Mouse (Mus musculus) thymus, postnatal 4 days (tissue): ENCODE results near the gene Arf1.

Source experiments
- DNase-seq: peaks from one replicate; pipeline ENCODE4 v3.0.0; 2021

Arf1 gene

DNA sequence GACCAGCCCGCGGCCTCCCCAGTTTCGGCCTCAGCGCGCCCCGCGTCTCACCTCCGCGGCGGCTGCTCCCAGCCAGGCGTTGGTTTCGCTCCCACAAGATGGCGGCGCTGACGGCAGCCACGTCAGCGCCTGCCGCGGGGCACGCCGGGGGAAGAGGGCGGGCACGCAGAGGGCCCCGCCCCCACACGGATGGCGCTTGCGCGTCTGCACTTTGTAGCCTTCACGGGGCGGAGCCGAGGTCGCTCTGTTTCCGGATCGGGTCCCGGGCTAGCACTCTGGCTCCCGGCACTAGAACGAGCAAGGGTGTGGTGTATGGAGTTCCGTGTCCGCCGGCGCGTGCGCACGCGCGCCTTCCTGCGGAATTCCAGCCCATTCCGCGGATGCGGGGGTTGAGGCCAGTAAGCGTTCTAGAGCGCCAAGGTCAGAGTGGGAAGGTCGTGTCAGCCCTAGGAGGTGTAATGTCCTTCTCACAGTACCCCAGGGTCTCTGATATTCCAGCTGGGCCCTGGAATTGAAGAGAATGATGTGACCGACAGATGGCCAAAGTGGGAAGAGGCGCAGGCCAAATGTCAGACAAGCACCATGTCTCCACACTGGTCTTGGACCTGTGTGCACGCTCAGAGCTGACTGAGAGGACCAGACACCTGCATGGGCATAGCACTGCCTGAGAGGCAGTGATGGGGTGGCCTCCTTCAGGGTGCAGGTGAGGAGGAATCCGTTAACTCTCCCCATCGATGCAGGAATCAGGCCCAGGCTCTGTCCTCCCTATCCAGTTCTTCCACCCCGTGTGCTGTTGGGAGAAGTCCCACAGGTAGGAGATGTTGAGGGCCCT is at the start of gene Arf1:
Gene Arf1 (minus strand): TSS at position 149 of the 832 bp plus-strand sequence.
- peak; percentile 99 for DNase-seq

DNA sequence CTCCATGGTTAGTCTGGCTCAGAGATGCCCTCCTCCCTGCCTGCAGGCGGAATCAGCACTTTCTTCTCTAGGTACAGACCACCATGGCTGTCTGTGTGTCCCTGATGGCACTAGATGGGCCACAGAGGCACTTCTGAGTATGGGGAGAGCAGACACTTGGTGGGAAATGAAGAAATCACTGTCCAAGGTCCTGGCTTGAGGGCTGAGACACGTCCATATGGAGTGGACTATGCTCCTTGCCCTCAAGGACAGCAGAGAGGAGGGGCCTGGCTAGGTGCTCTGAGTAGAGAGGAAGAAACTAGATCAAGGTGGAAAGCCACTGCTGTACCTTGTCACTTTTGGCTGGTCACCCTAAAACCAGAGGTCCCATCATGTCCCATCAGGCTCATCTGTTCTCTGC is 48.8 kb upstream of the Arf1 start:
- no peak for DNase-seq

- no peak for DNase-seq
Observed at GRCm38 (mm10) chr11:59274184-59274583, 46.1 kb upstream of the Arf1 start.

DNA sequence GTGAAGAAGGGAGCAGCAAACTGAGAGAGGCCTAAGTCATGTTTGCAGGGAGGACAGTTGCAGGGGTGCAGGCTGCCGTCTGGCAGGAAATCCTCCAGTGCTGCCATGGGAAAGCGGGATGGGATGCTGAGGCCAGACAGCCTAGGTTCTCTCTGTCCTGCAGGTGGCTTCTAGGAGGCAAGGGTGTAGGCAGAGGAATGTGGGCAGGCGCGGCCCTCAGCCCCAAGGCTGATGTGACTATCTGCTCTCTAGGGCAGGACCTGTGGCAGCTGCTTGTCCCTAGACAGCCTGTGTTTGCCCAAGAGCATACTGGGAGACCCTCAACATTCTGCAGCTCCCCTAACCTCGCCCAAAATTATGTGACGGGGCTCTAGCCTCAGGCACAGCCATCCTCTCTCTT is 38.7 kb upstream of the Arf1 start:
- no peak for DNase-seq

DNA sequence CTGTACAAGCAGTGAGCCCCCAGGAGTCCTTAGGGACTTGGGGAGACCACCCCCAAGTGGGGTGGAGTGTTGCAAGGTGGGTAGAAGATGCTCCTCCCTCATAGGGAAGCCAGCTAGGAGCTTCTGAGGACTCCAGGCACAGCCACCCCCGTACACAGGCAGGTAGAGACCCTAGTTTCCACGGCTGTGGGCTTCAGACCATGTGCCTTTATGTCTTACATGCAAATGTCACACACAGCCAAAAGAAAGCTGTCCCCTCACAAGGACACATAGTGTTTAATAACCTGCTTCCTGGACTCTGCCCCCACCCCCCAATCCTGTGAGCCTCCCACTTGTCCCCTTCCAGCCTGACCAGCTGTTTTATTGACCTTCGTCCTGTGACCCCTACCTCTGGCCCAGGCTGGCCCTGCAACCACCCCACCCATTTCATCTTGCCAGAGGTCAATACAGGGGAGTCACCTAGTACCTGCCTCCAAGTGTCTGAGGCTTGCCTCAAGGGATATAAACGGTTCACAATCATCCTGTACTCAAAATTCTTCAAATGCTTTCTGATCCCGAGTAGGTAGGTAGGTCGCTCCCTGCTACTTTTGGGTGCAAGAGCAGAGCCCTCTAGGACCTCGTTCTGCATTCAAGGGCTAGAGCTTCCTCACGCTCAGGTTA is 37.2 kb upstream of the Arf1 start:
- DNase-seq, result no peak

DNA sequence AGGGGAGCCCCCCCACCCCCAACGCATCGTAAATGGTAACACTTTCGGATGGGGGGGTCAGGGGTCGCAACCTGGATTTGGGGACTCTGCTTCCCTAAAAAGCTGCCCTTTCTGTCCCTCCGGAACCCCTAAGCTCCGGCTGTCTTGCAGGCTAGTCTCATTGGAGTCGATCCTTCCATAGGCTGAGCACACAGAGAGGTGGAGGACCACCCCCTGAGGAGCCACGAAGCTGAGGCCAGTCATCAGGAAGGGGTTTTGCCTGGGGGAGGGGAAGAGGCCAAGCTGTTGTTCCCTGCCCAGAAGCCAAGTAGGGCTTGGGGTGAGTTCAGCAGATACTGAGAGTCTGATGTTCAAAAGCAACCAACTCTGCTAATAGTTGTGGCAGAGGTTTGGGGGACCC is 36.5 kb upstream of the Arf1 start:
- no peak for DNase-seq

DNA sequence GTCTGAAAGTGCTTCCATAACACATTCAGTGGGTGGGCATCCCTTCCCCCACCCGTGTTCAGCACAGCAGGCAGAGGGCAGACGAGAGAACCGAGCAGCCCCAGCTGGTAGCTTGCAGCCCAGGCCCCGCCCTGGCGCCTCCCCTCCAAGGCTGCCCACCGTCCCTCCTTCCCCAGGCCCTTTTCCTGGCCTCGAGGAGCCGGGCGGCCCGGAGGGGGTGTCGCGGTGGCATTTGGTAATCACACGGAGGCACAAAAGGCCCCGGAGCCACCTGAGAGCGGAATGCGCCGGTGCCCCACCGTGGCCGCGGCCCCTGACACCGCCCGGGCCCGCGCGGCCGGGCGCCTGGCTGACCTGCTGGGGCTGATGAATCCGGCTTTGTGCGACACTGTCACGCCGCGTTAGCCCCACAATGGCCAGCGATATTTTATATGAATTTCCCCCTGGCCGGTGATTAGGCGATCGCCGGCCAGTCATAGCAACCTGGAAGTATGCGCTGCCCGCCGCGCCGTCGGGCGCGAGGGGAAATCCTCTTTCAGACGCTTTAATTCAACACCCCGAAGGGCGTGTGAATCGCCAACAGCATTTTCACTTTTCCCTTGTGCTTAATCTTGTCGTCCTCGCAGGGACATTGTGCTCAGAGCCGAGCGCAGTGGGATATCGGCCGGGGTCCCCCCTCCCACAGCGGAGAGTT is 35.9 kb upstream of the Arf1 start:
- no peak for DNase-seq

DNA sequence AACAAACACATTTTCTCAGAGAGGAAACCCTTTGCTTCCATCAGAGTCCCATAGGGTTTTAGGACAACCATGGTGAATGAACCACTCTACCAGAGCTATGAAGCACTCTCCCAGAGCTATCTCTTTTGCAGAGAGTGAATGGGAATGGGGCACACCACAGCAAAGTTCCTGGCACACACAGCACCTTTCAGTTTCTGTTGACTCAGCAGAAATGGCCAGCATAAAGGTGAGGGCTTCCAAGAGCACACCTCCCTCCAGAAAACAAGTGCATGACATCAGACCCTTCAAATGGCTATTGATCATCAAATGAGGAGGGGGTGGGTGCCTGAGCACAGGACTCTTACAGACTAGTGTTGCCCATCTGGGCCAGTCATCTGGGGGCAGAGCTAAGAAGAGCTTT is 34.2 kb upstream of the Arf1 start:
- no peak for DNase-seq

GRCm38 (mm10) chr11:59260706-59261493 is 32.8 kb upstream of the Arf1 start:
- DNase-seq, result no peak

- DNase-seq, result no peak
Observed at GRCm38 (mm10) chr11:59259647-59260046, 31.6 kb upstream of the Arf1 start.

DNA sequence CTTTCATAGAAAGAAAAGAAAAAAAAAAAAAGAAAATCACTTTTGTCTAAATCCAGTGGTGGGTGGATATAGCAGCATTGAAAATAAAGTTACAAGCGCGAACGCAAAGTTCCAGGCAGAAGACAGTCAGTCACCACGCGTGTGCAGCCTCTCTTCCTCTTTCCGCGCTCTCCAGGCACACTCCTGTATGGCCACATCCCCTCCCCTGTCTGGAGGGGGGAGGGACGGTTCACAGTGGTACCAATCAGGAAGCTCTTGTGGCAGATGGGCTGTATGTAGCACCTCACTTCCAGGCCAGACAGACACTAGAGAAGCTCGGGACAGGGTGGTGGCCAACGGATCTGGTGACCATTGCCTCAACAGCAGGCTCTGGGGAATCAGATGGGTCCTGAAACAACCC is 20.0 kb upstream of the Arf1 start:
- DNase-seq, result no peak

DNA sequence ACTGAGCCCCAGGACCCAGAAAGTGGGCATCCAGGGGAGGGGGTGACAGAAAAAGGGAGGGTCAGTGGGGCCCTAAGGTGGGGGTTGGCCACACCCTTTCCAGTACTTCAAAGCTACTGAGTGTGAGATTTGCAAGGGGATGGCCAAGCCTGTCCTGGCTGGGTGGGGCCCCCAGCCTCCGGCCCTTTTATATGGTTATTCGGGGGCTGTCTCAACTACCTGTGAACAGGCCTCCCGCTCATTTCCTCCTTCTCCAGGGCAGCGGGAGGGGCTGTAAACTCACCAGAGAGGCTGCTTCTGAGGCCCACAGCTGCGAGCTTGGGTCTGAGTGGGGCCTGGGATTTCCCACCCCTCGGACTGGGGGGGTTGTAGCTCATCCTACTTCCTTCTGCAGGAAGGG is 15.8 kb upstream of the Arf1 start:
- DNase-seq, result no peak

DNA sequence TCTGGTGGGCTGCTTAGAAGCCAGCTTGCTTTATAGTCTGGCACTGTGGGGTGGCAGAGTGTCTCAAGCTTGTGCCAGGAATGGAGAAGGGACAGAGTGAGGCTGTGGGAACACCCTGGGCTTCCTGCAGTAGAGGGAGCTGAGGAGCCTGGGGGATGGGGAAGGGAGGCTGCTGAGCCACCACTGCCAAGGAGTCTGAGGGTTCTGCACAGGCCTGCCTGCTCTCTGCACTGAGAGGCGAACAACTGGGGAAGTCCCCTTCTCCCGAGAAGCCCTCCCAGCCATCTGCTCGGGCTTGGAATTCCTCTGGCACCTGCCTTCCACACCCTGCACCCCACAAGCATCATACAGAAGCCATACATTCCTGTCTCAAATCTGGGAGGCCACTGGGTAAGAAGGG is 13.8 kb upstream of the Arf1 start:
- no peak for DNase-seq

- no peak for DNase-seq
Observed at GRCm38 (mm10) chr11:59239796-59240195, 11.7 kb upstream of the Arf1 start.

DNA sequence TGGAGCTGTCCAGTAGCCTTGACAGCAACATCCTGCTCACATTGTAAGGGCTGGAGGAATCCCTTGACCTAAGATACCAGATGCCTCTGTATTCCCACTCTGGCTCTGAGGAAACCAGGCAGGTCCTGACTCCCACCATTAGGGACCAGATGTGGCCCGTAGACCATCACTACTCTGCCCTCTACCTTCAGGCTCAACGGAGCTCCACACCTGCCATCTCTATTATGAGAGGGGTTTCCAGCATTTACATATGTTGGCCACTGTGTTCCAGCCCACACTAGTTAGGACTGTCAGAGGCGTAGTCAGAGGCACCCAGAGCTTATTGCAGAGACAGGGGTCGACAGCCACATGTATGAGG is 11.3 kb upstream of the Arf1 start:
- DNase-seq, result no peak

DNA sequence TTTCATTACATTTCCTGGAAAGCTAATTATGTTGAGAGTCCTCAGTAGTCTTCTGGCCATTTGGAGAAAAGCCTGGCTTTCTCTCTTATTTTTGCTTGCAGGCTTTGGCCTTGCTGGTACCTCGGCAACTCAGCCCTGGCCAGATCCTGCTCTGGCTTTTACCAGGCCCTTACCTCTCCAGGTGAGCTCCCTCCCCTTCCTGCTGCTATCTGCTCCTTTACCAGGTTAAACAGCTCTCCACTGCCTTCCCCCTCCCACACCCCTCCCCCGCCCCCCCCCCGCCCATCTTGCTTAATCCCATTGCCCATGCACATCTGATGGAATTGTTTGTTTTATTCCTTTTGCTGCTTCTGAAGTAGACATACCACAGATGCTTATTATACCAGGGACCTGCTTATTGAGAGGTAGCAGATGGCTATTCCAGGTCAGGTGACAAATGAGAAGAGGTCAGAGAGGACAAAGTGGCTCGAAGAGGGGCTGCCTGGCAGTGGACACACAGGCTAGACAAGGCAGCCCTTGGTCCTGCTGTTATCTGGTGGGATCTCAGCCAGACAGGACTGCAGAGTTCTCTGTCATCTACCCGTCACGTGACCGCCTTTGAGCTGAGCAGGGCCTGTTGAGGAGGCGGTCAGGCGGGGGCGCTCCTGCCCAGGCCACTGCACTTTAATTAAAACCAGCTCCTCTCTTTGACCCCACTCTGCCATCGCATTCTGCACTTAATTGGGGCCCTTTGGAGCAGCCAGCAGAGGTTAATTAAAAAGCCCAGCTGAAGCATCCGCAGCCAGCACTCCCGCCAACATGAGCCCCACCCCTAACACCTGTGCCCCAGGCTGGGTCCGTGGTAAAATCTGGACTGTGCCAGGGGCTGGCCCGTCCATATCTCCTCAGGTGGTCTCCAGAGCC is 10.7 kb upstream of the Arf1 start:
- DNase-seq, result peak; percentile 48

- DNase-seq, result no peak
Observed at GRCm38 (mm10) chr11:59232797-59233196, 4.7 kb upstream of the Arf1 start.

GRCm38 (mm10) chr11:59230144-59230760 is 2.2 kb upstream of the Arf1 start:
- peak; percentile 77 for DNase-seq

DNA sequence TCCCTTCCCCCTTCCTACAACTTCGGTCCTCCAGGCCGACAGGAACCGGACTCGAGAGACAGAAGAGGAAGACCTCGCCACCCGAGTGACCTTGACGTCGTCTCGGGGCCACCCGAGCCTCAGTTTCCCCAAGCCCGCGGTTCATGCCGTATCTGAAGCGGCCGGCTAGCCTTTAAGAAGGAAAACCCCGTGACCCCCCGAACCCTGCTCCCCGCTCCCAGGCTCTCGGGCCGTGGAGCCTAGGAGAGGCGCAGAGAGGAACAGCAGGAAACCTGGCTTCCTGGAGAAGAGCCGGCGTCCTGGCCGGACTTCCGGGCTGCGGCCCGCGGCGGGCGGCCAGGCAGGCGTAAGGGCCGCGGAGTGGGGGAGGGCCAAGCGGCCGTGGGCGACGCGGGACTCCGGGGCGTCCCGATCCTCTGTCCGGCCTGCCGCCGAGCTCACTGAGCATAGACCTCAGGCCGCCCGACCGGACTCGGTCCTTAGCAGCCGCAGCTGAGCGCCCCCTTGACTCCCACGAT is 407 bp downstream of the Arf1 start:
- no peak for DNase-seq

GRCm38 (mm10) chr11:59226787-59227603 is 1.1 kb downstream of the Arf1 start:
- no peak for DNase-seq

GRCm38 (mm10) chr11:59226251-59226650 is 1.8 kb downstream of the Arf1 start:
- no peak for DNase-seq
